Mouse (Mus musculus) right cerebral cortex, postnatal 10 days (tissue): ENCODE data around the gene Rcn3.

ENCODE experiments used
- DNase-seq, 2 experiments: peaks; one replicate each; pipeline ENCODE4 v3.0.0; 2021; ENCODE audit warnings: low spot score in 2 of 2

Gene Rcn3

GRCm38 (mm10) chr7:45073949-45074348 lies 18.1 kb downstream of the Rcn3 start:
- DNase-seq: no peak

- no peak for DNase-seq
These were observed 18.8 kb downstream of the Rcn3 start for GRCm38 (mm10) chr7:45073171-45073707.

GRCm38 (mm10) chr7:45072230-45072629 lies 19.8 kb downstream of the Rcn3 start:
- DNase-seq: no peak

- DNase-seq: no peak
These were observed 22.4 kb downstream of the Rcn3 start for GRCm38 (mm10) chr7:45069671-45070070.

- DNase-seq: peak in 1 of 2 experiments; percentile 62
These were observed 24.1 kb downstream of the Rcn3 start for GRCm38 (mm10) chr7:45068000-45068318.

- no peak for DNase-seq
These were observed 24.6 kb downstream of the Rcn3 start for GRCm38 (mm10) chr7:45067190-45067999.

- peak; percentile 96 to 97 for DNase-seq
These were observed 29.7 kb downstream of the Rcn3 start, which contains the start of the genes Nosip and Prrg2 for GRCm38 (mm10) chr7:45062239-45062835. Gene Nosip, plus strand, starts transcription at chr7:45062429. Gene Prrg2, minus strand, starts transcription at chr7:45062677.

- DNase-seq: no peak
These were observed 30.4 kb downstream of the Rcn3 start for GRCm38 (mm10) chr7:45061532-45062075.

GRCm38 (mm10) chr7:45060632-45061122 lies 31.3 kb downstream of the Rcn3 start:
- DNase-seq: no peak

GRCm38 (mm10) chr7:45058607-45059571 lies 33.1 kb downstream of the Rcn3 start:
- DNase-seq: peak; percentile 56 to 68

GRCm38 (mm10) chr7:45056972-45057348 lies 35.1 kb downstream of the Rcn3 start:
- no peak for DNase-seq

- no peak for DNase-seq
These were observed 35.6 kb downstream of the Rcn3 start for GRCm38 (mm10) chr7:45056329-45056971.

GRCm38 (mm10) chr7:45053931-45054510 lies 38.0 kb downstream of the Rcn3 start:
- peak; percentile 96 to 98 for DNase-seq

GRCm38 (mm10) chr7:45053117-45053930 lies 38.7 kb downstream of the Rcn3 start:
- peak; percentile 79 to 87 for DNase-seq

GRCm38 (mm10) chr7:45052862-45053116 lies 39.2 kb downstream of the Rcn3 start, which contains the start of gene Prr12:
Gene Prr12, minus strand, starts transcription at chr7:45052881.
- DNase-seq: no peak

- peak; percentile 63 to 67 for DNase-seq
These were observed 39.7 kb downstream of the Rcn3 start for GRCm38 (mm10) chr7:45052181-45052861.

GRCm38 (mm10) chr7:45051601-45051974 lies 40.4 kb downstream of the Rcn3 start:
- no peak for DNase-seq

GRCm38 (mm10) chr7:45050945-45051600 lies 40.9 kb downstream of the Rcn3 start:
- DNase-seq: peak; percentile 87 to 93
